Mouse (Mus musculus) kidney, postnatal 0 days (tissue): Measurements from ENCODE around the gene Gsta4. TPM values are rescaled to one million over a fixed set of nuclear protein-coding genes. Genes with fewer than 3 reads are reported as not detected.

Experiments
- ATAC-seq: fragments of 200-750 bp; cut with Nextera tagmentation; replicated peaks from 2 replicates; pipeline ENCODE4 v1.8.0; 2017; ENCODE audit warnings: low read depth, moderate number of reproducible peaks, moderate TSS enrichment, moderate library complexity; ENCODE audit not compliant: low FRiP score
- DNase-seq: peaks from one replicate; pipeline ENCODE4 v3.0.0-alpha.2; 2016; ENCODE audit warnings: low spot score
- H3K27ac ChIP-seq: fragments of 300-500 bp; sonication (generic); 2 replicates; pipeline ENCODE4 v1.5.1; 2014; ENCODE audit warnings: mild to moderate bottlenecking
- H3K27me3 ChIP-seq: fragments of 300-500 bp; sonication (generic); 2 replicates; pipeline ENCODE4 v1.6.1; 2014; ENCODE audit warnings: low read length, mixed read lengths; ENCODE audit not compliant: insufficient read depth
- H3K36me3 ChIP-seq: fragments of 300-500 bp; sonication (generic); 2 replicates; pipeline ENCODE4 v1.6.1; 2014; ENCODE audit warnings: low read length, mixed read lengths; ENCODE audit not compliant: insufficient read depth
- H3K4me1 ChIP-seq: fragments of 300-500 bp; sonication (generic); replicated peaks from 2 replicates; pipeline ENCODE4 v1.6.1; 2014; ENCODE audit warnings: antibody characterized with exemption, low read length, mixed read lengths; ENCODE audit not compliant: insufficient read depth
- H3K4me2 ChIP-seq: fragments of 300-500 bp; sonication (generic); 2 replicates; pipeline ENCODE4 v1.6.1; 2014; ENCODE audit warnings: mild to moderate bottlenecking, low read length, moderate library complexity, mixed read lengths
- H3K4me3 ChIP-seq: fragments of 300-500 bp; sonication (generic); replicated peaks from 2 replicates; pipeline ENCODE4 v1.5.1; 2014; ENCODE audit warnings: low read depth, low read length
- H3K9ac ChIP-seq: fragments of 300-500 bp; sonication (generic); 2 replicates; pipeline ENCODE4 v1.6.1; 2014; ENCODE audit warnings: low read depth, low read length
- H3K9me3 ChIP-seq: fragments of 300-500 bp; sonication (generic); replicated peaks from 2 replicates; pipeline ENCODE4 v1.6.1; 2016; ENCODE audit warnings: low read length, inconsistent platforms, mixed read lengths
- CTCF ChIP-seq: IDR thresholded peaks from 2 replicates; pipeline ENCODE4 v1.5.1; 2016; ENCODE audit warnings: antibody characterized with exemption, low read depth, mild to moderate bottlenecking, moderate library complexity
- WGBS: fragments of 180-500 bp; shearing (Covaris S2); extraction: QIAGEN DNeasy Blood & Tissue Kit; methylation state at CpG from one replicate; pipeline ENCODE4 v1.1.7; 2014; 5-methylcytosine and 5-hydroxymethylcytosine counted together
- polyA plus RNA-seq: library from polyadenylated mRNA; unstranded; fragments of >200 nt; fragmentation: Nextera tagmentation; extraction: Ambion mirVana; gene quantifications from 2 replicates; pipeline ENCODE4 v1.2.1, GENCODE M21; 2015

The Gsta4 gene
- polyA plus RNA-seq, 1 experiment from 2014 or later, result 194 TPM

GRCm38 (mm10) chr9:78210079-78210478, 27.5 kb downstream of the Gsta4 start:
- no peaks in the 10 kb centered on the region for H3K27me3 ChIP-seq
- ATAC-seq (no peak), DNase-seq (no peak)
- no peak overlapping the region for H3K9ac ChIP-seq
- 90% methylated on average over 3 of the region's 3 CpGs for WGBS
- H3K4me3 ChIP-seq, result no peak overlapping the region
- H3K36me3 ChIP-seq, result peaks cover 4% of the 10 kb centered on the region; the same call in 1 of the 2 replicates
- H3K9me3 ChIP-seq, result no peaks in the 10 kb centered on the region
- no peak for TF ChIP-seq CTCF
- no peaks in the 10 kb centered on the region for H3K4me1 ChIP-seq
- no peak overlapping the region for H3K27ac ChIP-seq
- H3K4me2 ChIP-seq, result no peak overlapping the region

DNA sequence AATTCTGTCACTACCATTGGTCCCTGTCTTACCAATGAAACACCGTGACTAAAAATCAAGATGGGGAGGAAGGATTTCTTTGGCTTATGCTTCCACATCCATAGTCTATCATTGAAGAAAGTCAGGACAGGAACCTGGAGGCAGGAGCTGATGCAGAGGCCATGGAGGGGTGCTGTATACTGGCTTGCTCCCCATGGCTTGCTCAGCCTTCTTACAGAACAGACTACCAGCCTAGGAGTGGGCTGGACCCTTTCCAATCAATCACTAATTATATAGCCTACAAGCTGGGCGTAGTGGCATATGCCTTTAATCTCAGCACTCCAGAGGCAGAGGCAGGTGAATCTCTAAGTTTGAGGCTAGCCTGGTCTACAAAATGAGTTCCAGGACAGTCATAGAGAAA, 28.2 kb downstream of the Gsta4 start:
- H3K4me2 ChIP-seq, result no peak overlapping the region
- no peaks in the 10 kb centered on the region for H3K9me3 ChIP-seq
- WGBS, result 98% methylated on average over 2 of the region's 2 CpGs
- TF ChIP-seq CTCF, result no peak
- no peaks in the 10 kb centered on the region for H3K4me1 ChIP-seq
- ATAC-seq (no peak), DNase-seq (no peak)
- peaks cover 4% of the 10 kb centered on the region; the same call in 1 of the 2 replicates for H3K36me3 ChIP-seq
- no peak overlapping the region for H3K9ac ChIP-seq
- no peak overlapping the region for H3K4me3 ChIP-seq
- H3K27ac ChIP-seq, result no peak overlapping the region
- no peaks in the 10 kb centered on the region for H3K27me3 ChIP-seq

GRCm38 (mm10) chr9:78211521-78211920, 28.9 kb downstream of the Gsta4 start:
- DNase-seq, result no peak
- Histone ChIP-seq H3K4me1 (no peaks in the 10 kb centered on the region), H3K27me3 (no peaks in the 10 kb centered on the region), H3K27ac (no peak overlapping the region), H3K9me3 (no peaks in the 10 kb centered on the region), H3K36me3 (peaks cover 4% of the 10 kb centered on the region; the same call in 1 of the 2 replicates), H3K9ac (no peak overlapping the region), H3K4me2 (no peak overlapping the region), H3K4me3 (no peak overlapping the region)
- no peak for TF ChIP-seq CTCF
- ATAC-seq, result no peak
- WGBS, result 95% methylated on average over 3 of the region's 3 CpGs

DNA sequence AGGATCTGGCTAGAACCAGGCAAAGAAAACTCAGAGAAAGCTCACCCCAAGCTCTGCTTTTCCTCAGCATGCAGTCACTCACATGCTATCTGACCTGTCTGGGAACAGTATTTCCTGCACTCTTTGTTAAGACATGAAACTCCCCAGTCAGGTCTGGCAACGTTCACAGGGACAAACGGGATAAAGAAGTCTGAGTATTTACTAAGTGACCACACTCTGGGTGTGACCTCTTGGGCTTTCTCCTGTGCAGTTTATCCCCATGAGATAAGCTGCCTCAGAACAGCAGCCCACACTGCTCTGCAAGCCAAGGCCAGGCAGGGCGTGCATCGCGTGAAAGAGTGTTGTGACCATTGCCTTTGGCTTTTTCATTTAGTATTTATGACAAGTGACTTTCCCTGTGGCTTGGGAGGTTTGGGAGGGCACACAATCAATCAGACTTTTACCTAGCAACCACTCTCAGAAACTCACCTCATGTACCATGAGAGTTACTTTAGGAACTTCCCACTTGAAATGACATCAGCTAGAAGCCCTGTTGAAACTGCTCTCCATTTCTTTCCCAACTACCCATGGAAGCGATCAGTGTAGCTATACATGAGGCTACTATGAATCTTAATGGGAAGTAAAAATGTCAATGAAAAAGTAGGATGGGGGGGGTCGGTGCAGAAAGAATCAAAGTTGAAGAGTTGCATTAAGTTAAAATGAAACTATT, 29.9 kb downstream of the Gsta4 start:
- Histone ChIP-seq H3K9ac (no peak overlapping the region), H3K4me3 (no peak overlapping the region), H3K4me1 (no peaks in the 10 kb centered on the region), H3K27me3 (no peaks in the 10 kb centered on the region), H3K36me3 (peaks cover 4% of the 10 kb centered on the region; the same call in 1 of the 2 replicates), H3K27ac (no peak overlapping the region), H3K9me3 (no peaks in the 10 kb centered on the region), H3K4me2 (no peak overlapping the region)
- WGBS, result 74% methylated on average over 7 of the region's 7 CpGs
- no peak for TF ChIP-seq CTCF
- no peak for ATAC-seq
- DNase-seq, result no peak

- H3K4me1 ChIP-seq, result no peaks in the 10 kb centered on the region
- DNase-seq (no peak), ATAC-seq (0 out of 2 replicates have a peak, but pooled peaks have one; percentile 43)
- H3K4me2 ChIP-seq, result no peak overlapping the region
- no peaks in the 10 kb centered on the region for H3K27me3 ChIP-seq
- H3K4me3 ChIP-seq, result no peak overlapping the region
- TF ChIP-seq CTCF, result no peak
- no peaks in the 10 kb centered on the region; the same call in 1 of the 2 replicates for H3K9me3 ChIP-seq
- 58% methylated on average over 4 of the region's 4 CpGs for WGBS
- no peak overlapping the region for H3K27ac ChIP-seq
- no peak overlapping the region for H3K9ac ChIP-seq
- no peaks in the 10 kb centered on the region for H3K36me3 ChIP-seq
Measured at GRCm38 (mm10) chr9:78217074-78217473, 34.5 kb downstream of the Gsta4 start.

GRCm38 (mm10) chr9:78222616-78223015, 40.0 kb downstream of the Gsta4 start:
- 40% methylated on average over 8 of the region's 8 CpGs for WGBS
- H3K9ac ChIP-seq, result no peak overlapping the region
- no peaks in the 10 kb centered on the region for H3K27me3 ChIP-seq
- H3K4me3 ChIP-seq, result no peak overlapping the region
- ATAC-seq (no peak), DNase-seq (no peak)
- no peaks in the 10 kb centered on the region for H3K36me3 ChIP-seq
- no peak overlapping the region for H3K4me2 ChIP-seq
- TF ChIP-seq CTCF, result no peak
- no peaks in the 10 kb centered on the region; the same call in 1 of the 2 replicates for H3K9me3 ChIP-seq
- no peak overlapping the region for H3K27ac ChIP-seq
- H3K4me1 ChIP-seq, result no peaks in the 10 kb centered on the region
